Mouse (Mus musculus): ENCODE measurements at regions not wholly inside any gene's neighbourhood (a gene's known extent, or its start where the extent isn't known, plus 50 kb on each side); places are given as distances from the start of the nearest gene placed in this dataset.

DNA sequence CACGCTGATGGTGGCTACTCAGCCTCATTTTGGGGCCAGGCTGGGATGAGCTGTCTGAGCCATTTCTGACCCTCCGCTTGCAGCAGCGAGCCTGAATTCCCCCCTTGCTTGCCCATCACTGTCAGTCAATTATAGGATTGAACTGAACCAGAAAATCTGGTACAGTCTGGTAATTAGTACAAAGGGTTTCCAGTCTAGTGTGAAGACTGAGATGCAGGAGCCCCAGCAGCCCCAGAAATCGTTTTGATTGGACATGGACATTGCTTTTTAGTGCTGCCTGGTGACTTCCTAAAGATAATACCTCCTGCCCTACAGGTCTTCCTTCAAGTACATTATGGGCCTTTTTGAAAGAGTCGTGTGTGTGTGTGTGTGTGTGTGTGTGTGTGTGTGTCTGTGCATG is 88.5 kb upstream of the Sox2 start:
- 0 out of 2 replicates have a peak, but pooled peaks have one; percentile 29 for ATAC-seq (ENCODE audit: low FRiP score)
- 12% methylated on average over 5 of the region's 5 CpGs for WGBS
- no peaks in the 10 kb centered on the region for H3K9me3 ChIP-seq (replicated peaks)

DNA sequence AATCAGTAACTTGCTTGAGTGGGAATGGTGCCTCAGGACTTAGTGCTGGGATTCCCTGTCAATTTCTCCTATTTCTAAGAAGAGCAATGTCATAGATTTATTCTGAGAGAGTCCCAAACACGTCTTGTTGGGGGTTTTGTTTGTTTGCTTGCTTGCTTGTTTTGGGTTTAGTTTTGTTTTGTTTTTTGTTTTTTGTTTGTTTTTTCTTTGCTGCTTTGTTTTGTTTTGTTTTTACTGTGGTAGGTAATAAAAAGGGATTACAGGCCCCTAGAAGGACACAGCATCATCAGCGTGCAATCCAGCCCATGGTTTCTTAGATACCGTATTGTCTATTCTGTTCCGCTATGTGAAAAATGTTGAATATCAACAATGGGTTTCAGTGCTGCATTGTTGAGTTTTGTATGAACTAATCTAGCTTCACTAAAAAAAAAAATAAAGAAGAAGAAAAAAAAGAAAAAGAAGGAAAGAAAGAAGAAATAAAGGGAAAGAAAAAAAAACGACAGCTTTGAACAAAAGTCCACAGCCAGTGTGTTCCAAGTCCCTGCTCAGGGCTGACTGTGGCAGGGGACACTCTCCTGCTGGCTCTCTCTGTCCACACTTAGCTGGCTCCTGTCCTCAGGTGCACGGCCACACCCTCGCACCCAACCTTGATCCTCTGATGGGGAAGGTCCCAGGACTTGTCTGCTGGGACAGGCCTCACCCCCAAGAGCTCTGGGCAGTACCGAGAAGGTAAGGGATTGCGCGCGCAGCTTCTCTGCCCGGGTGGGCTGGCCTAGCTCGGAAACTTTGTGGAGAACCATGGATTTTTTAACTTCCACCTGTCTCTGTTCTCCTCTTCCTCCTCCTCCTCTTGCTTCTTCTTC is 90.1 kb upstream of the Sox2 start:
- H3K4me1 ChIP-seq, result peaks cover 11% of the 10 kb centered on the region; the same call in 1 of the 2 replicates
- ATAC-seq (ENCODE audit: low FRiP score), result peak; percentile 10; the same call in 1 of the 2 replicates

More for the DNA sequence above, 88.5 kb upstream of the Sox2 start:
- H3K27ac ChIP-seq (replicated peaks), result peak overlapping the region; percentile 65
- H3K4me1 ChIP-seq, result peaks cover 11% of the 10 kb centered on the region; the same call in 1 of the 2 replicates
- no peak overlapping the region for H3K9ac ChIP-seq (replicated peaks)
- H3K4me2 ChIP-seq, result peak overlapping the region; percentile 29
- H3K36me3 ChIP-seq, result no peaks in the 10 kb centered on the region
- peak overlapping the region; percentile 15 for H3K4me3 ChIP-seq (replicated peaks)
- no peaks in the 10 kb centered on the region for H3K27me3 ChIP-seq (replicated peaks)

DNA sequence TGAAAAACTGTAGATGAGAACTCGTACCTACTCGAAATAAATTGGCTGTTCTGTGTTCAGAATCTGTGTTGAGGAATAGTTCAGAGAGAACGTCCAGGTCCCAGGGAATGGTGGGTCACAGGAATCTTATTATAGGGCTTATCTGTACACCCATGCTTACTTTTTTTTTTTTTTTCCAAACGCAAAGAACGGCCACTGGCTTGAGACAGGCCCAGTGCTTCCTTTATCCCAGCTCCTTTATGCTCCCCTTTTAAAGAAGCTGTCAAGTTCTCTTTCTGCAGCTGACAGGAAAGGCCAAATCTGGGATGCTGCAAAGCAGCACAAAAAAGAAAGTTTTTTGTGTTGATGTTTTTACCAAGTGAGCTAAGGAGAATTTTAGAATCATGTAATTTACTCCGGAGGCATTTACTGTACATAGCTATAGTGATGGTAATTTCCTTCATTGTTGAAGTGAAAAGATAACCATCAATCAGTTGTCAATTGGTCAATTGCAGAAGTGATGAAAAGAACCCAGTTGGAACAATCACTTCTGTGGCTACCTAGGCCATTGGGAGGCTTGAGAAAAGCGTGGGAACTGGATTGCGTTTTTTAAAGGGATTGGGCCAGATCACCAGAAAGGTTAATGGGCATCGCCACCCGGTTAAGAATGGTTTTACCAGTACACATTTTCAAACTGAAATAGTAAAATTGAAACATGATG is 91.2 kb upstream of the Sox2 start:
- peak; percentile 58 for ATAC-seq (ENCODE audit: low FRiP score)
- 0 out of 2 replicates have a peak overlapping the region, but pooled peaks have one; percentile 9 for H3K27ac ChIP-seq (replicated peaks)
- H3K4me3 ChIP-seq (replicated peaks), result no peak overlapping the region
- no peak overlapping the region for H3K9ac ChIP-seq (replicated peaks)
- H3K4me2 ChIP-seq, result no peak overlapping the region
- peaks cover 11% of the 10 kb centered on the region; the same call in 1 of the 2 replicates for H3K4me1 ChIP-seq
- no peaks in the 10 kb centered on the region for H3K36me3 ChIP-seq
- 17% methylated on average over 10 of the region's 10 CpGs for WGBS
- H3K27me3 ChIP-seq (replicated peaks), result no peaks in the 10 kb centered on the region
- H3K9me3 ChIP-seq (replicated peaks), result no peaks in the 10 kb centered on the region

More for the DNA sequence above, 90.1 kb upstream of the Sox2 start:
- H3K4me3 ChIP-seq (replicated peaks), result peak overlapping the region; percentile 16
- no peaks in the 10 kb centered on the region for H3K36me3 ChIP-seq
- 15% methylated on average over 13 of the region's 13 CpGs for whole genome bisulfite sequencing
- H3K9ac ChIP-seq (replicated peaks), result no peak overlapping the region; the same call in 1 of the 2 replicates
- no peaks in the 10 kb centered on the region for H3K9me3 ChIP-seq (replicated peaks)
- H3K4me2 ChIP-seq, result peak overlapping the region; percentile 41
- peak overlapping the region; percentile 65 for H3K27ac ChIP-seq (replicated peaks)
- H3K27me3 ChIP-seq (replicated peaks), result no peaks in the 10 kb centered on the region

DNA sequence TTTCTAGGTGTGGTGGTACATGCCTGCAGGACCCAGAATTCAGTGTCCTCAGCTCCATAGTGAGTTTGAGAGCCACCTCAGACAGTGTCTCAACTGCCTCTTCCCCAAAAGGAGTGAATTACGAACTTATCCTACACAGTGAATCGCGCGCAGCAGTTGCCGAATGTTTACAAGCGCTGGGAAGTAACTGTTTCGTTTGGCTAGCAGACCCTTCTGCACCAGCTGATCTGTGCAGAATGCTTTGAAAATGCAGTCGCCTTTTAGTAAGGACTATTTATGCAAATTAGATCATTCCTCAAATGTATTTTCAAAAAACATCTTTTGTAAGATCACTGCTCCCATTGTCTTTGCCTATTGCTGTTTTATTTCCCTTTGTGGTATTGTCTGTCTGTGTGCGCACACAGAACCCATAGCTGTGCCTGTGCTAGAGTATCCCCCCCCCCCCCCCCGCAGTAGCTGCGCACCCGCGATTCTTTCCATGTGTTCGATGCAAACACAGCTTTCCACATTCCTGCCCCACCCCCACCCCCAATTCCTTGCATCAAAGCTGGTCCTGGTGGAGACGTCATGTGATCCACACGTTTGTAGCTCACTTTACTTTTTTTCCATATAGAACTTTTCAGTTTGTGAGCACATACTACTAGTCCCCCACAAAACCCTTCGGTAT is 97.5 kb upstream of the Sox2 start:
- Histone ChIP-seq H3K4me3 (replicated peaks) (0 out of 2 replicates have a peak overlapping the region, but pooled peaks have one; percentile 12), H3K4me2 (peak overlapping the region; percentile 40), H3K9ac (replicated peaks) (no peak overlapping the region), H3K36me3 (no peaks in the 10 kb centered on the region), H3K27ac (replicated peaks) (no peak overlapping the region), H3K4me1 (0 out of 2 replicates have a peak, but pooled peaks cover 6% of the 10 kb centered on the region), H3K27me3 (replicated peaks) (no peaks in the 10 kb centered on the region), H3K9me3 (replicated peaks) (no peaks in the 10 kb centered on the region)
- no peak for ATAC-seq (ENCODE audit: low FRiP score)
- 46% methylated on average over 16 of the region's 17 CpGs for WGBS

DNA sequence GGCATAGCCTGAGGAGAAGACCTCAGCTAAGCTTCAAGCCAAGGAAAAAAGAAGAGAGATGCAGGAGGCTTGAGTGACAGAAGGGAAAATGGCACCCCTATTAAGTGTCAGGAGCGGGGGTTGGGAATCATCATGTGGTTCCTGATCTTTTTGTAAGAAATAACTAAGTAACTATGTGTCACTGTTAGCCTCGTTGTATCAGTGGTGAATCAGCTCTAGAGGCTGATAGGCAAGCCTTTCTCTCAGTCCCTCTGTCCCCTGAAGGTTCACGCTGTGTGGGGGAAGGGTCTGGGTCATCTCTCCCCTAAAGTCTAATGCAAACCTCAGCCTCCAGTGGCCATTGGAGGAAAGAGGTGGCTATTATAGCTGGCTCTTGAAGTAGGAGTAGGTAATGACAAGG is 99.1 kb upstream of the Sox2 start:
- no peaks in the 10 kb centered on the region for H3K36me3 ChIP-seq
- no peak overlapping the region for H3K4me2 ChIP-seq
- H3K9ac ChIP-seq (replicated peaks), result no peak overlapping the region
- H3K4me1 ChIP-seq, result 0 out of 2 replicates have a peak, but pooled peaks cover 6% of the 10 kb centered on the region
- no peaks in the 10 kb centered on the region for H3K9me3 ChIP-seq (replicated peaks)
- H3K27me3 ChIP-seq (replicated peaks), result no peaks in the 10 kb centered on the region
- no peak overlapping the region for H3K27ac ChIP-seq (replicated peaks)
- H3K4me3 ChIP-seq (replicated peaks), result no peak overlapping the region
- no peak for ATAC-seq (ENCODE audit: low FRiP score)
- WGBS, result 62% methylated on average over 3 of the region's 3 CpGs

DNA sequence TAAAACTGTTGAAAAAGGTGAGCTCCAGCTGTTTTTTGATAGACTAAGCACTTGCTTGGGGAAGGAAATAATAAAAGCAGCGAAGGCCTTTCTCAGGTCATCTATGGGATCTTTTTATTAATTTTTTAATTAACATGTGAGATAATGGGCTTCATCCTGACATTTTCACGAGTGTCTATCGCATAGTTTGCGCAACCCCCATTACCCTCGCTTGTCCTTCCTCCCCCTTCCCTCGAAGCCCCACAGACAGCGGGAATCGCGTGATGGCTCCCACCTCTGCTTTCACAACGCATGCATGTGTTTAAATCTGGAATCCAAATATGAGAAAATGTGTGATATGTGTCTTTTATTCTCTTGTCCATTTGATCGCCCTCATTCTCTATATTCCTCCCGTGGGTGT is 100.0 kb upstream of the Sox2 start:
- no peak overlapping the region for H3K27ac ChIP-seq (replicated peaks)
- no peak overlapping the region for H3K4me2 ChIP-seq
- WGBS, result 66% methylated on average over 12 of the region's 12 CpGs
- H3K4me3 ChIP-seq (replicated peaks), result no peak overlapping the region
- H3K9me3 ChIP-seq (replicated peaks), result no peaks in the 10 kb centered on the region
- H3K36me3 ChIP-seq, result no peaks in the 10 kb centered on the region
- H3K27me3 ChIP-seq (replicated peaks), result no peaks in the 10 kb centered on the region
- H3K4me1 ChIP-seq, result 0 out of 2 replicates have a peak, but pooled peaks cover 6% of the 10 kb centered on the region
- H3K9ac ChIP-seq (replicated peaks), result no peak overlapping the region
- no peak for ATAC-seq (ENCODE audit: low FRiP score)

DNA sequence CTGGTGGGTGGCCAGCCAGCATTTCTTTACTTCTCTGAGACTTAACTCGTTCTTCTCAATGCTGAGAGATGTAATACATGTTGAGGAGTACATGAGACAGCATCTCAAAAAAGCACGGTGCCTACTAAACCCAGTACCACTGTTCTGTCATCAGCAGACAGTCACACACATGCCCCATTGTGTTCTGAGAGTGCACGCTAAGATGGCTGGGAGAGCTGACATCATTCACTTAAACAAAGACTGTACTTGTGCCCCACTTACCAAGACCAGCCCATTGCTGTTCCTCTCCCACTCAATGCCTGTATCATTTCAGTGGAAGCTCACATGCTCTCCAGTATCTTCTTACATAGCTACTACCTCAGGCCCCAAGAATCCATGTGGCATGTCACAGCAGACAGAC is 117.8 kb upstream of the Sox2 start:
- no peaks in the 10 kb centered on the region for H3K27me3 ChIP-seq (replicated peaks)
- 37% methylated on average over 3 of the region's 3 CpGs for WGBS
- no peak overlapping the region for H3K4me2 ChIP-seq
- H3K27ac ChIP-seq (replicated peaks), result no peak overlapping the region
- no peak overlapping the region for H3K4me3 ChIP-seq (replicated peaks)
- no peaks in the 10 kb centered on the region for H3K9me3 ChIP-seq (replicated peaks)
- H3K36me3 ChIP-seq, result no peaks in the 10 kb centered on the region
- no peak for ATAC-seq (ENCODE audit: low FRiP score)
- H3K9ac ChIP-seq (replicated peaks), result no peak overlapping the region
- peaks cover 6% of the 10 kb centered on the region for H3K4me1 ChIP-seq

DNA sequence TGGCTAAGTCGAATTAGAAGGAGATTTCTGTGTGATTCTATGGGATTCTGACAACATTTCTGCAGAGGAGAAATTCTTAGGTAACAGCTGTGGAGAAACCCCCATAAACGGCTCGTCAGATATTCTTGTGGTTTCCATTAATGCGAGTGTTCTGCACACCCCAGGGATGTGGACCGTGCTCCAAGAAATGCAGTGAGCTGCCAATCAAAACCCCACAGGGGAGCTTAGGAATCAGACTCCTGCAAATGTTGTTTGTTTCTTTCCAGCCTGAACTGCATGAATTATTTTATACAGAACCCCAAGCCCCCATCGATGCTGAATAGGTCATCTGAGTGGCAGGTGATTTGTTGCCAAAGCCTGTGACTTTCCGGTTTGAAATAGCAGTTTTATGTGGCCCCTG is 118.4 kb upstream of the Sox2 start:
- no peak overlapping the region for H3K27ac ChIP-seq (replicated peaks)
- 35% methylated on average over 7 of the region's 7 CpGs for WGBS

DNA sequence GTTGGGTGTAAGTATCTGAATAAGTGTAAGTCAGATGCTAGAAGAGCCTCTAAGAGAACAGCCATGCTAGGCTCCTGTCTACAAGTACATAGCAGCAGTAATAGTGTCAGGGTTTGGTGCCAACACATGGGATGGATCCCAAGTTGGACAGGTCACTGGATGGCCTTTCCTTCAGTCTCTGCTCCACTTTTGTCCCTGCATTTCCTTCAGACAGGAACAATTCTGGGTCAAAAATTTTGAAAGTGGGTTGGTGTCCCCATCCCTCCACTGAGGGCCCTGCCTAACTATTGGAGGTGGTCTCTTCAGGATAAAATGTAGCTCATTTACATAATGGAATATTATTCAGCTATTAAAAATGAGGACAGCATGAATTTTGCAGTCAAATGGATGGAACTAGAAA is 122.7 kb upstream of the Sox2 start:
- no peaks in the 10 kb centered on the region for H3K36me3 ChIP-seq
- ATAC-seq (ENCODE audit: low FRiP score), result no peak
- H3K4me3 ChIP-seq (replicated peaks), result no peak overlapping the region
- peaks cover 6% of the 10 kb centered on the region for H3K4me1 ChIP-seq
- H3K9me3 ChIP-seq (replicated peaks), result no peaks in the 10 kb centered on the region; the same call in 1 of the 2 replicates
- H3K9ac ChIP-seq (replicated peaks), result no peak overlapping the region
- H3K4me2 ChIP-seq, result no peak overlapping the region
- H3K27me3 ChIP-seq (replicated peaks), result no peaks in the 10 kb centered on the region
- H3K27ac ChIP-seq (replicated peaks), result no peak overlapping the region

More for the DNA sequence above, 118.4 kb upstream of the Sox2 start:
- Histone ChIP-seq H3K4me3 (replicated peaks) (no peak overlapping the region), H3K9ac (replicated peaks) (no peak overlapping the region), H3K4me1 (peaks cover 6% of the 10 kb centered on the region), H3K27me3 (replicated peaks) (no peaks in the 10 kb centered on the region), H3K9me3 (replicated peaks) (no peaks in the 10 kb centered on the region), H3K36me3 (no peaks in the 10 kb centered on the region), H3K4me2 (no peak overlapping the region)
- no peak for ATAC-seq (ENCODE audit: low FRiP score)

DNA sequence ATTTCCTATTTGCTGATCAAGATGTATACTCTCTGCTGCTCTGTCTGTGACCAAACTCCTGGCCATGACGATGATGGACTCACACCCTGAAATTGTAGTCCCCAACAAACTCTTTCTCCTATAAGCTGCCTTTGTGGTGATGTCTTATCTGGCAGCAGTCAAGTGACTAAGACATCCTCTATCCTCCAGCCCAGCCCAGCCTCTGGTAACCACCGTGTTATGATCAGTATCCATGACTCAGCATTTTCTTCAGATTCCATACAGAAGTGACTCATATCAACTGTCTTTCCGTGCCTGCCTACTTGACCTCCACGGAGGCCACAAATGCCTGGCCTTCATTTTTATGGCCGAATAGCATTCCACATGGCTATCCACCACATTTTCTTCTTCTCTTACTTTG is 124.5 kb upstream of the Sox2 start:
- Histone ChIP-seq H3K9ac (replicated peaks) (no peak overlapping the region), H3K27me3 (replicated peaks) (no peaks in the 10 kb centered on the region), H3K4me3 (replicated peaks) (no peak overlapping the region), H3K36me3 (no peaks in the 10 kb centered on the region), H3K27ac (replicated peaks) (no peak overlapping the region), H3K4me1 (no peaks in the 10 kb centered on the region), H3K4me2 (no peak overlapping the region), H3K9me3 (replicated peaks) (no peaks in the 10 kb centered on the region; the same call in 1 of the 2 replicates)
- 90% methylated on average over 5 of the region's 5 CpGs for WGBS
- no peak for ATAC-seq (ENCODE audit: low FRiP score)

DNA sequence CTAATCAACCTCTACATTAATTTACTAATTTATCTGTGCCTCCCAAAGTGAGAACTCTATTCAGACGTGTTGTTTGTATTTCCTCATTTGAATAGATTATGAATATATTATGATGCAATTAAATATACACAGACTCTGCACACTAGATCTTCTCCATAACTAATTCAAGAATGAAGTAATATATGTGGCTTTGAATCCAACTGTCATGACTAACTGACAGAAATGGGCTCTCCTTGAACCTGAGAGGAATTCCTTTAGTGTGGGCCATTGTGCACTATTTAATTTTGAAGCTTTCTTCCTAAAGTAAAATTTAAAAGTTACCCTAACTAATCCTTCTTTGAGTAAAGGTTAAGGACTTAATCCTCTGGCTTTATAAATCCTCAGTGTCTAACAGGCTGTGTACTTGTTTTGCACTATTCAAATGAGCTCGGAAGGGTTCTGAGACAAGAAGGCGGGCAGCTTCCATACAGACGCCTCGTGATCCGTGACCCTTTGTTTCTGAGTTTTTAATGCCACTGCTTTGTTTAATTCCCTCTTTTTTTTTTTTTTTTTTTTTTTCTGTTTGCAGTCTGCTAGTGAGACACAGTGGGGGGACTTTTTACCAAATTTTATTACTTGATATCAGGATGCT is 128.0 kb upstream of the Sox2 start:
- Histone ChIP-seq H3K9ac (replicated peaks) (no peak overlapping the region), H3K4me2 (no peak overlapping the region), H3K27ac (replicated peaks) (no peak overlapping the region), H3K36me3 (no peaks in the 10 kb centered on the region), H3K27me3 (replicated peaks) (no peaks in the 10 kb centered on the region), H3K4me3 (replicated peaks) (no peak overlapping the region), H3K9me3 (replicated peaks) (no peaks in the 10 kb centered on the region; the same call in 1 of the 2 replicates), H3K4me1 (no peaks in the 10 kb centered on the region)
- ATAC-seq (ENCODE audit: low FRiP score), result no peak
- WGBS, result 22% methylated on average over 6 of the region's 6 CpGs

Data from neural tube, embryonic 15.5 days (tissue).